Mouse (Mus musculus): ENCODE measurements around the gene Phtf1.

The Phtf1 gene

GRCm38 (mm10) chr3:104019453-104019852 lies 51.5 kb downstream of the Phtf1 start:
- peak; percentile 45 for DNase-seq (ENCODE audit: low read depth, low spot score)

GRCm38 (mm10) chr3:104020101-104020500 lies 52.2 kb downstream of the Phtf1 start:
- no peak for DNase-seq (ENCODE audit: low read depth, low spot score)

DNA sequence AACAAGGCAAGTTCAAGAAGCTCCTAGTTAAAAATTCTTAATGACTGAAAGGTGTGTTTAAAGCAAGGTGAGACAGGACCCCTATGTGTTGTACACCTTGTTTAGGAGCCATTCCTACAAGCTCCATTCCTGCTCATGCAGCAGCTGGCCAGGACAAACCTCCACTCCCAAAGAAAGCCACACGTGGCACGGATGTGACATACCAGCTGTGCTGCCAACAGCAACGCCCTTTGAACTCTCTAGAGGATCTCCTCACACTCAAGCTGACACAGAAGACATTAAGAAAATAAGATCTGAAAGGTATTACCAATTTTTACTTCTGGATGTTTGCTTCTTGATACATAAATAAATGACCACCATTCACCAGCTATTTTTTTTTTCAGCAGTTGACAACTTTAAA lies 59.0 kb downstream of the Phtf1 start:
- DNase-seq (ENCODE audit: low read depth, low spot score): no peak

DNA sequence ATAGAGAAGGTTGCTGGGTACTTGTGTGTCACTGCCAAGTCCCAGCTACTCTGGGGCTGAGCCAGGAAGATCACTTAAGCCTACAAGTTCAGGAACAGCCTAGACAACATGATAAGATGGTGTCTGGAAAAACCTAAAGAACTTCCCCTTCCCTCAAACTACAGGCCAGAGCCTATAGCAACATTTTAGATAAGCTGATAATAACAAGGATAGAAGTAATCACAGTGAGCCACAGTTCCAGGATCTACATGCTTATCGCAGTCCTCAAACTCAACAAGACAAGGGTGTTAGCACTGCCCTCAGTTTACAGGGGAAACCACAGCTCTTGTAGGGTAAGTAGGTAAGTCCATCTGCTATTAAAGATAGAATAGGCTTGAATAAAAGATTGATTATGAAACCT lies 64.2 kb downstream of the Phtf1 start:
- no peak for DNase-seq (ENCODE audit: low read depth, low spot score)

DNA sequence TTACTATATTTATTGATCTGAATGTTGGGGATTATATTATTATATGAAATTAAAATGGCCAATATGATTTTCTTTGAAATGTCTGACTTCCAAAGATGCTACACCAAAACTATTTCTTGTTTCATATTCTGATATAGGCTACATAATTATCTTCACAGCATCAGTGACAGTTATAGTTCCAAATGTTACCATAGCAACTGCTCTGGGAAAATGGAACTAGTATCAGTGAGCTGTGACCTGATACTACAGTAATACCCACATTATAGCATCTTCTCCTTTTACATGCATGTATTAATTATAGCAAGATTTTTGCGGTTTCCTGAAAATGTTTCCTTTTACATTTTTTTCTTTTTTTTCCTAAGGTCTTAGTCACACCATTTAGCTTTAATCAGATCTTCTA lies 64.8 kb downstream of the Phtf1 start:
- DNase-seq (ENCODE audit: low read depth, low spot score): no peak

DNA sequence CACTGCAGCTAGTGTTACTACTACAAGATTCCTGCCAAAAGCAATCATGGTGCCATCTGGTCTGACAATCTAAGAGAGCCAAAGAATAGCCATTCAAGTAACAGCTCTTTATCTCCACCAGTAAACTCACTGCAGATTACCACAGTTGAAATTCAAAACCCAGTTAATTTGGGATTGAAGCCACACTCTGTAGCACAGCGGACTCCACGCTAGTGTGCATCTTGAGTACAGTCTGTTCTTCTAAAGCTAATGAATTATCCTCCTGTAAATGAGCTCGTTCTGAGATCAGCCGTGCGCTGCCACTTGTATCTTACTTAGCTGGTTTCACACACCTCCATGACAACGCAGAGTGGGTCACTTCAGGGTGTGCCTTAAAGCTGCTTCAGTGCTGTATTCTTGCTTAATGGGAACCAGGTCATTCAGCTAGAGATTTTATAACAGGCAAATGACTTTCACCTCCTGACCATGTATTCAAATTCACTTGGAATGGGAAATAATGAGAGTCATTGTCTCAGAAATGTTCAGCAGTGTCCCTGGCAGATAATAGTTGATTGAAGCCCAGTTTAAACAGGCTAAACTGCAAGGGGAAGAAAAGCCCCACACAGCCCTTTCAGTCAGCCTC lies 91.2 kb downstream of the Phtf1 start:
- no peak for DNase-seq (ENCODE audit: low read depth, low spot score)

DNA sequence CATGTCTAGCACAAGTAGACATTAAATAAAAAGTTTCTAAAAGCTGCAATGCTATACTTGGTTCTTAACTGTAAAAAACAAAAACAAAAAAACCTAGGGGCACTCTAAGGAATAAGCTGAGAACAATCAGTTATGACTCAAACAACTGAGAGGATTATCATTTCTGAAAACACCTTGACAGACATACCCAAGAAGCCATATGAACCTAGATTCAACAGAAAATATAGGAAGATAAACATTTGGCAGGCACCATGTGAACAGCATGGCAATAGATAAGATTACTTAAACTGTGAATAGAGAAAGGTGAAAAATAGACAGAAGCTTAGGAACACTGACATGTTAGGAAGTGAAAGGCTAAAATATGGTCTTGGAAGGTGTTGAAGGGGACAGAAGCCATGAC lies 101.5 kb downstream of the Phtf1 start:
- no peak for DNase-seq (ENCODE audit: low read depth, low spot score)
